Mouse (Mus musculus): ENCODE results near the gene Wnt3. TPM values are rescaled to one million over a fixed set of nuclear protein-coding genes. Genes with fewer than 3 reads are reported as not detected.

The Wnt3 gene
- total RNA-seq, 2 experiments from 2014 or later: 1.4 to 1.5 TPM

GRCm38 (mm10) chr11:103864486-103864885 lies 90.5 kb downstream of the Wnt3 start:
- no peak overlapping the region for H3K27ac ChIP-seq
- no peak for DNase-seq (ENCODE audit: low spot score in 2 of 2)
- H3K4me3 ChIP-seq: no peak overlapping the region
- TF ChIP-seq CTCF (conservative IDR thresholded peaks at IDR 0.05): no peak

- no peak for TF ChIP-seq CTCF (conservative IDR thresholded peaks at IDR 0.05)
- no peak for DNase-seq (ENCODE audit: low spot score in 2 of 2)
- no peak overlapping the region for H3K4me3 ChIP-seq
Measured at GRCm38 (mm10) chr11:103865346-103865745, 91.4 kb downstream of the Wnt3 start.

More at GRCm38 (mm10) chr11:103865346-103865745, 91.4 kb downstream of the Wnt3 start:
- no peak overlapping the region for H3K27ac ChIP-seq

Other genes with a start within 250 kb of the Wnt3 start
- not detected for gene Gm884, start 153.0 kb upstream of the Wnt3 start, total RNA-seq (2021)
- gene Lyzl6, start 135.3 kb upstream of the Wnt3 start, total RNA-seq (2021): not detected
- gene Rprml, start 124.6 kb upstream of the Wnt3 start, total RNA-seq (2021): 100 to 1,000 TPM; 102 to 117 TPM
- 10 to 100 TPM; 62.5 to 66.1 TPM for gene Gosr2, start 76.3 kb upstream of the Wnt3 start, total RNA-seq (2021)
- under 1 TPM; 0.34 to 0.36 TPM for gene Wnt9b, start 24.3 kb upstream of the Wnt3 start, total RNA-seq (2021)
- gene Nsf, start 179.9 kb downstream of the Wnt3 start, total RNA-seq (2021): 1,000 to 10,000 TPM; 1,134 to 1,252 TPM
- 10 to 100 TPM; 39.7 to 47.0 TPM for gene Arf2, start 192.6 kb downstream of the Wnt3 start, total RNA-seq (2021)

Measured in layer of hippocampus, adult 2 months (tissue).